Mouse (Mus musculus): ENCODE results near the gene Slc39a3.
"Not testable (repeated sequence)": the region's sequence is repeated elsewhere in the genome, so short reads cannot be mapped to it uniquely, and the experiment has no call there.

Gene Slc39a3

GRCm38 (mm10) chr10:81006005-81006677, 31.1 kb downstream of the Slc39a3 start:
- DNase-seq (ENCODE audit: low spot score): no peak

DNA sequence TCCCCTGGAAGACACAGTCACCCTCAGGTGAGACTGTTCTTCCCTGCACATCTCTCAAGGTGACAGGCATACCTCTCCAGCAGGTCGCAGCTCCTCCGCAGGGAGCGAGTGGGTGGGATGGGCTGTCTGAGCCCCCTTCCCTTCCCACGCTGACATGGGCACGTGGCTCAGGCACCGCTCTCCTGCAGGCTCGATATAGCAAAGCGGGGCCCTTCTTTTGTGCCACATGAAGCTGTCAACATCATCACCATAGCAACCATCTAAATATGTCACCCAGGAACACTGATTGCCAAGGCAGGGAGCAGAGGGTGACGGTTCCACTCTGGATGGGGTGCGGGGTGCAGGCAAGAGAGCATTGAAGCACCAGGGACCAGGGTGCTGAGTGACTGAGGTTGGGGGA, 36.1 kb downstream of the Slc39a3 start:
- DNase-seq (ENCODE audit: low spot score): no peak

DNA sequence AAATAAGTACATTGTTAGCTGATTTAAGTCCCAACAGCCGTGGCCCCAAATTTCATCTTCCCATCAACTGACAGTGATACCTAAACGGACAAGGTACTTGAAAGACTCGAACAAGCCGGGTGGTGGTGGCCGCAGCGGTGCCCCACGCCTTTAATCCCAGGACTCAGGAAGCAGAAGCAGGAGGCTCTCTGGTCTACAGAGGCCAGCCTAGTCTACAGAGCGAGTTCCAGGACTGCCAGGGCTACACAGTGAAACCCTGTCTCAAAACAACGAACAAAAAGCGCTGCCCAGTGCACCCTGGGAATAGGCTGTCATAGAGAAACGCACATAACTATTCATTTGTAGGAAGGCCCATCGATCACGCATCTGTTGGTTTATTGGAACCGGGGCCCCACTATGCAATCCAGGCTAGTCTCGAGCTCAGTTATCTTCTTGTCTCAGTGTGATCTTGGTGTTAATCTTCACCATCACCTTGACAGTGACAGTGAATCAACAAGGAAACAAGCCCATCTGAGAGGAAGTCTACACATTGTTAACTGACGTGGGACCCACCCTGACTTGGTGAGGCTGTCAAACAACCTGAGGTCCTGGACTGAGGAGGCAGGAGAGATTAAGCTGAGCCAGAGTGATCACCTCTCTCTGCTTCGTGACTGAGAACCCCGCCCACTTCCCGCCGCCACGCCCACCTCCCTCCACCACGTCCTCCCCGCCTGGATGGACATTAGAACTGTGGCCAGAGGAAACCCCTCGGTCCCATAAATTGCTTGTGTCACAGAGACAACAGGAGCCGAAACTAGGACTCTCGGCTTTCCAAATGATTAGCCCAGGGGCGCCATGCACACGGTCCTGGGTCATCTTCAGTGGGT, 36.8 kb downstream of the Slc39a3 start:
- no peak for DNase-seq (ENCODE audit: low spot score)

- peak; percentile 87 for DNase-seq (ENCODE audit: low spot score)
Measured at GRCm38 (mm10) chr10:80999362-81000196, 37.6 kb downstream of the Slc39a3 start.

DNA sequence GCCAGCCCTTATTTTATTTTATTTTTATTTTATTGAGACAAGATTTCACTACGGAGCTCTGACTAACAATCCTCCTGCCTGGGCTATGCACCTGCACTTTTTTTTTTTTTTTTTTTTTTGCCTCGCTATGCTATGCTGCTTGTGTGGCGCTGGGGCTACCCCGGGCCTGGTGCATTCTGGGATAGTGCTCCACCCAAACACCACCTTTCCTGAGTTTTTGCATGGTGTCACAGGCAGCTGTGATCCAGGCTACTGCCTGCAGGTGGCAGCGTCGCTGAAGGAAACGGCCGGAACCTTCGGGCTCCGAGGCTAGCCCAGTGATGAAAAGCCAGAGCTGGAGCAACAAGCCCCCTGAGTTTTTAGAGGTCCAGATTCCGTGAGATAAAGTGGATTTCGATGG, 38.4 kb downstream of the Slc39a3 start:
- no peak for DNase-seq (ENCODE audit: low spot score)

- no peak for DNase-seq (ENCODE audit: low spot score)
Measured at GRCm38 (mm10) chr10:80998021-80998420, 39.2 kb downstream of the Slc39a3 start.

GRCm38 (mm10) chr10:80997332-80997731, 39.9 kb downstream of the Slc39a3 start:
- no peak for DNase-seq (ENCODE audit: low spot score)

DNA sequence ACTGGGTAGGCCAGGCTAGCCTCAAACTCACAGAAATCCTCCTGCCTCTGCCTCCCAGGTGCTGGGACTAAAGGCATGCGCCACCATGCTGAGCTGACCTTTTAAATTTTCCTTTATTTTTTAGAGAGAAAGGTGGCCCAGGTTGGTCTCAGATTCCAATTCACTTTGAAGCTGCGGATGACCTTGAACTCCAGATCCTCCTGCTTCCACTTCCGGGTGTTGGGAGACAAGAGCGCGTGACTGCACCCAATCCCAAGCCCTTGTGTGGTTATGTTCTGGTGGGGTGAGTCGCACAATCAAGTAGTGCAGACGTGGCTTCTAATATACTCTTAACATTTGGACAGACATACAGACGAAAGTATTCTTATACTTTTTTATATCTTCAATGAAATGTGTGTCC, 40.7 kb downstream of the Slc39a3 start:
- DNase-seq (ENCODE audit: low spot score): no peak

GRCm38 (mm10) chr10:80995091-80995632, 42.1 kb downstream of the Slc39a3 start:
- peak; percentile 78 for DNase-seq (ENCODE audit: low spot score)

DNA sequence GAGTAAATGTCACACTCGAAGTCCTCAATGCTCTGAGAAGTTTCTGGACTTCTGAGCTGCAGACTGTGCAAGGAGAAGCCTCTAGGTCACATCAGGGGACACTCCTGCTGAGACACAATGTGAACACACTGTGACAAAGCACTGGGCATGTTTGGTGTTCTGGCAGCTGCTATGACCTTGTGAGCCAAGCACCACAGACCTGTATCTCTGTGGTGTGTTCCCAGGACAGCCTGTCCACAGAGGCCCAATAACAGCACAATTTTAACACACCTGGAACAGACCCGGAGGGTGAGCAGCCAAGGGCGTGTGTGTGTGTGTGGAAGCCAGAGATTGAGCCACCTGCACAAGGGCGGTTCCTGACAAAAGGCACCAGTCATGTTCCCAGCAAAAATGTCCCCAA, 42.6 kb downstream of the Slc39a3 start:
- DNase-seq (ENCODE audit: low spot score): no peak

DNA sequence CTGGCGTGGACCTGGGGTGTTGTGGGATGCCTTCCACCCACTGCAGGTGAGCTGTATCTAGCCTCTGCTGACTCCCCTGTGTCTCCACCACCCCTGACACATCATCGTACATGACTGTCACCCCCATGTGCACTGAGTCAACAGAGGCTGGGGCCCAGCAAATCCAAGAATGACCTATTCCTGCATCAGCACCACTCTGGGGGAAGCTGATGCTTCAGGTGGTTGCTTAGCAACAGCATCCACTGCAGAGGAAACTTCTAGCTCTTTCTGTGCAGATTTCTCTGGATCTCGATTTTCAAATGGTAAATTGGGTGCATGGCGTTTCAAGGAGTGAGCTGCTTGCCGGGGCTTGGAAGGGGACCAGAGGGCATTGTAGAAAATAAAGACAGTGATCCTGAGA, 44.0 kb downstream of the Slc39a3 start:
- DNase-seq (ENCODE audit: low spot score): no peak

- DNase-seq (ENCODE audit: low spot score): no peak
Measured at GRCm38 (mm10) chr10:80991945-80992344, 45.3 kb downstream of the Slc39a3 start.

DNA sequence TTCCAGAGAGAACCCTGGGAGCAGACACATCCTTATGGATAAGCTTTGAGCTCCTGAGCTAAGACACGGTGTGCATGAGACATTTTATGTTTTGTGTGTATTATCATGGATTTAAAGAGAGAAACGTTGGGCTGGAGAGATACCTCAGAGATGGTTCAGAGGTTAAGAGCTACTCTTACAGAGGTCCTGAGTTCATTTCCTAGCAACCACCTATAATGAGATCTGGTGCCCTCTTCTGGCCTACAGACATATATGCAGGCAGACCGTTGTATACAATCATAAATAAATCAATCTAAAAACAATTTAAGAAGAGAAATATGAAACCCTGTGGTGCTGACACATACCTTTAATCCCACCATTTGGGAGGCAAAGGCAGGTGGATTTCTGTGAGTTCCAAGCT, 46.2 kb downstream of the Slc39a3 start:
- DNase-seq (ENCODE audit: low spot score): no peak

GRCm38 (mm10) chr10:80990406-80990805, 46.8 kb downstream of the Slc39a3 start:
- DNase-seq (ENCODE audit: low spot score): no peak

DNA sequence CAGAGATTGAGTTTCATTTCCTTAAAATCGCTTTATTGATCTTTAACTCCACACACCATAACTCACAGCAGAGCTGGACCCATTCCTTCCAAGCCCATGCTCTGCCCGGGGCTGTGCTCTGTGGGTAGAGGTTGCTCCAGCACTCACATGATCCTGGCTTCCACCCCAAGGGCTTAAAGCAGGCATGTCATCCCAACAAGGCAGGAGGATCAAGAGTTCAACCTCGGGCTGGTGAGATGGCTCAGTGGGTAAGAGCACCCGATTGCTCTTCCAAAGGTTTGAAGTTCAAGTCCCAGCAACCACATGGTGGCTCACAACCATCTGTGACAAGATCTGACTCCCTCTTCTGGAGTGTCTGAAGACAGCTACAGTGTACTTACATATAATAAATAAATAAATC, 47.4 kb downstream of the Slc39a3 start:
- not testable (repeated sequence) for DNase-seq (ENCODE audit: low spot score)

DNA sequence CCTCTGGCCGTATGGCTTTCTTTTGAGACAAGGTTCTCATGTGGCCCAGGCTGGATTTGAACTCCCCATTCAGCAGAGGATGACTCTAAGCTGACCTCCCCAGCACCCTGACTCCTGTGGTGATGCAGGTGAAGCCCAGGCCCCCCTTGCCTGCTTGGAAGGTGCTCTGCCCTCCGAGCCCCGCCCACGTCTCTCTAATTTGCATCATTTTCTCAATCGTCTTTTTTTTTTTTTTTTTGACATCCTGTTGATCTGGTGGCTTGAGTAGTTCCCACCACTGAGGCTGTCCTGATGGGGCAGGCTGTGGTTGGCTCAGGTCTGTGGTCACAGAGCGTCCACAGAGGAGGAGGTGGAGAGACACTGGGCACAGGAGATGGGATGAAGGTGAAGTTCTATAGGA, 47.8 kb downstream of the Slc39a3 start:
- no peak for DNase-seq (ENCODE audit: low spot score)

- peak; percentile 88 for DNase-seq (ENCODE audit: low spot score)
Measured at GRCm38 (mm10) chr10:80987709-80988441, 49.4 kb downstream of the Slc39a3 start.

DNA sequence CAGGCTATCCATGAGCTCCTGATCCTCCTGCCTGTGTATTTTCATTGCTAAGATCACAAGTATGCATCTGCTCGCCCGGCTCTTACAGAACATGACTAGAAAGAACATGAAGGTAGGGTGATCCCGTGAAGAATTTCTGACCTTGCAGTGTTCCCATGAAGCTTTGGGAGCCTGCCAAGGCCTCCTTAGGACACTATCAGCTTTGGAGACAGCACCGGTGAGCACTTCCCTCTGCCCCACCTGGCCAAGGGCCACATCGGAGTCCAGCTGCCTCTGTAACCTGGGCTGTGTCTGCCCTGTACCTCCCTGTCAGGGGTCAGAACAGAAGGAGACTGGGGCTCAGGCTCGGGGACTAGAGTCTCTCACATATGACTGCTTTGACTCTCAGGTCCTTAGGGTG, 50.5 kb downstream of the Slc39a3 start:
- no peak for DNase-seq (ENCODE audit: low spot score)

DNA sequence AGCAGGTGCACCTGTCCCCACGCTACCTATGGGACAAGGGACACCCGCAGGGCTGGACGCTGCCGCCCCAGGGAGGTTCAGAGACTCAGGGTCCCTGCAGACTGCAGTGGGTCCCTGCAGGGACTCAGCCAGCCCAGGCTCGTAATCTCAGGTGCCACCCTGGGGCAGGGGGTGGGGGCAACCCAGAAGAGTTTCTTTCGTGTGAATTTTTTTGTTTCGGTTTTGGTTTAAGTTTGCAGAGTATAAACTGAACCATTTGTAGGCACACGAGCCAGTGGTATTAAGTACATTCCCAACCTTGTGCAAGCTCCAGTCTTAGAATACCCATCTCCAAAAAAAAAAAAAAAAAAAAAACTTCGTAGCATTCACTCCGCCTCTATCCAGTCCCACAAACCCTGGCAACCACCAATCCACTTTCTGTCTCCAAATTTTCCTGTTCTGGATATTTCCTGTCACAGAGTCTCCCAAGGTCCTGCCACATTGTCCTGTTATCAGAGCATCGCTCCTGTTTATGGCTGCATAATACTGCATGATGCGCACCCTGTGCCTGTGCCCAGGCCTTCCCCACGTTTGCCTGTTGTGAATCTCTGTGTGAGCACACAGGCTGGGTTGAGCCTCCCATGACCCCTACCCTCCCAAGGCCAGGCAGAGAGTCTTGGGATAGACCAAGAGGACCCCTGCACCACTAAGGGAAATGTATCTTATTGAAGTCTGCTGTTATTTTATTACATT, 51.1 kb downstream of the Slc39a3 start:
- DNase-seq (ENCODE audit: low spot score): no peak

- peak; percentile 77 for DNase-seq (ENCODE audit: low spot score)
Measured at GRCm38 (mm10) chr10:80985241-80985969, 51.8 kb downstream of the Slc39a3 start.

All from lung, postnatal 25 days (tissue).